Mouse (Mus musculus): ENCODE data around the gene Slbp.

DNA sequence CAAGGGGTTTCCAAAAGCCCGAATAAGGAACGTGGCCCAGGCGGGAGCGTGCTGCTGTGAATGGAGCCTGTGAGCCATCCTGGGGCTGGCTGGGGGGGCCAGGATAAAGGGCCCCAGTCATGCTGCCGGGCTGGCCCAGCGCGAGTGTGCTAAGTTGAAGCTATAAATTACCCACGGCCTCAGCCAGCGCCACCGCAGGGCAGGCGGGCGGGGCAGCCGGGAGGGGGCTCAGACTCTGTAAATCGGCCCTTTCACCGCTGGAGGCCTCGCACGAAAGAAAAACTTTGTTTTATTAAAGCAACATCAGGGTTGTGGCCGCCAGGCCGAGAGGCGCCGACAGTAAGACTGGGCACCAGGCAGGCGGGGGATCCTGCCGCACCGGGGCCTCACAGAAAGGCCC, 40.0 kb upstream of the Slbp start:
- no peak for TF ChIP-seq POLR2AphosphoS2 (IDR thresholded peaks at IDR 0.05; ENCODE audit: low read length)
- no peak for TF ChIP-seq CTCF (IDR thresholded peaks at IDR 0.05 in 2 of 3, conservative IDR thresholded peaks at IDR 0.05 in 1 of 3; ENCODE audit: control insufficient read depth in 1 of 3, insufficient read depth in 1 of 3, low read depth in 2 of 3, low read length in 3 of 3, poor library complexity in 1 of 3, severe bottlenecking in 1 of 3)
- TF ChIP-seq ZNF384 (IDR thresholded peaks at IDR 0.05; ENCODE audit: low read depth, low read length) = no peak
- TF ChIP-seq SMC3 (IDR thresholded peaks at IDR 0.05; ENCODE audit: low read depth, low read length) = no peak
- TF ChIP-seq ETS1 (IDR thresholded peaks at IDR 0.05; ENCODE audit: low read depth, low read length) = no peak
- no peak for TF ChIP-seq MAZ (IDR thresholded peaks at IDR 0.05; ENCODE audit: low read depth, low read length)
- no peak for TF ChIP-seq MAX (IDR thresholded peaks at IDR 0.05; ENCODE audit: low read length)
- no peak for TF ChIP-seq MEF2A (IDR thresholded peaks at IDR 0.05; ENCODE audit: extremely low read depth, insufficient replicate concordance, low read depth, low read length, poor library complexity, severe bottlenecking)
- TF ChIP-seq CHD2 (IDR thresholded peaks at IDR 0.05; ENCODE audit: low read length) = no peak
- TF ChIP-seq ZC3H11A (IDR thresholded peaks at IDR 0.05; ENCODE audit: low read depth, low read length) = no peak
- TF ChIP-seq MAFK (IDR thresholded peaks at IDR 0.05; ENCODE audit: borderline replicate concordance, low read depth, low read length) = no peak
- TF ChIP-seq POLR2A (IDR thresholded peaks at IDR 0.05; ENCODE audit: control insufficient read depth in 1 of 2, insufficient read depth in 1 of 2, low read depth in 1 of 2, low read length in 2 of 2, poor library complexity in 1 of 2) = no peak
- TF ChIP-seq RCOR1 (IDR thresholded peaks at IDR 0.05; ENCODE audit: low read depth, low read length) = no peak
- no peak for TF ChIP-seq NELFE (IDR thresholded peaks at IDR 0.05; ENCODE audit: low read depth, low read length)

Measured in MEL (cell line).